Mouse (Mus musculus) bone marrow macrophage, adult 2 months (primary cell): ENCODE data around the gene Dennd1a. TPM values are rescaled to one million over a fixed set of nuclear protein-coding genes. Genes with fewer than 3 reads are reported as not detected.

ENCODE experiments used
- H3K27ac ChIP-seq: 2 replicates; pipeline ENCODE4 v1.5.1; 2012; ENCODE audit warnings: low read depth, low read length; ENCODE audit not compliant: insufficient read depth
- H3K4me1 ChIP-seq: 2 replicates; pipeline ENCODE4 v1.6.1; 2012; ENCODE audit warnings: low read length; ENCODE audit not compliant: control insufficient read depth, insufficient read depth
- H3K4me3 ChIP-seq: 2 replicates; pipeline ENCODE4 v1.5.1; 2012; ENCODE audit warnings: mild to moderate bottlenecking, low read length, moderate library complexity; ENCODE audit not compliant: insufficient read depth
- CTCF ChIP-seq: IDR thresholded peaks from 2 replicates; pipeline ENCODE4 v1.5.1; 2012; ENCODE audit warnings: low read depth, mild to moderate bottlenecking, low read length, moderate library complexity
- POLR2A ChIP-seq: IDR thresholded peaks from 2 replicates; pipeline ENCODE4 v1.6.1; 2012; ENCODE audit warnings: mild to moderate bottlenecking, low read depth, low read length, borderline replicate concordance
- polyA plus RNA-seq: library from polyadenylated mRNA; stranded (reverse); fragments of >200 nt; gene quantifications from 2 replicates; pipeline ENCODE4 v1.2.4, GENCODE M21; 2012; ENCODE audit not compliant: missing spikeins, insufficient read depth, insufficient read length

Dennd1a gene
- polyA plus RNA-seq, 1 experiment, result 73.7 TPM

- no peak for TF ChIP-seq CTCF
- no peak for TF ChIP-seq POLR2A
- H3K27ac ChIP-seq, result no peak overlapping the region
- H3K4me1 ChIP-seq, result peaks cover 6% of the 10 kb centered on the region; the same call in 1 of the 2 replicates
- no peak overlapping the region for H3K4me3 ChIP-seq
Measured at GRCm38 (mm10) chr2:37767739-37768138, 519.5 kb downstream of the Dennd1a start.

DNA sequence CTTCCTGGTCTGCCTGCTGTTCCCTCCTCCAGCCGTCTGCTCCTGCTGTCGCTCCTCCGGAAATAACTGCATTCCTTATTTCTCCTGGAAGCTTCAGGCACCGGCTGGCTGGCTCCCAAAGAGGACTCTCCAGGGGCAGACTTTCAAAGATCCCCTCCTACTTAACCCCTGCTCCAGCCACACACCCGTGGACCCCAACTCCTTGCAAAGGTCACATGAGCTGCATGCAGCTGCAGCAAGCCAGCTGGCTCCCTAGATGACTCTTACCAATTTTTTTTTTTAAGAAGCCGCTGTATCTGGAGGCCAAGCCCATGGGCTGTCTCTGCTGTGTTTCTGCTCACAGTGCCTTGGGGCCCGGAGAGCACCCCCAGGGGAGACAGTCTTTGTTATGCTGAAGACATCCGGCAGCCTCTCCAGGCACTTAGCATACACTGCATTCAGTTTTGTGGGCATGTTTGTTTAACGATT is 520.1 kb downstream of the Dennd1a start:
- Histone ChIP-seq H3K4me3 (no peak overlapping the region), H3K4me1 (peaks cover 6% of the 10 kb centered on the region; the same call in 1 of the 2 replicates), H3K27ac (no peak overlapping the region)
- TF ChIP-seq POLR2A (no peak), CTCF (no peak)

- Histone ChIP-seq H3K4me3 (no peak overlapping the region), H3K27ac (no peak overlapping the region), H3K4me1 (peaks cover 6% of the 10 kb centered on the region; the same call in 1 of the 2 replicates)
- TF ChIP-seq CTCF (no peak), POLR2A (no peak)
Measured at GRCm38 (mm10) chr2:37766027-37766761, 521.0 kb downstream of the Dennd1a start.

DNA sequence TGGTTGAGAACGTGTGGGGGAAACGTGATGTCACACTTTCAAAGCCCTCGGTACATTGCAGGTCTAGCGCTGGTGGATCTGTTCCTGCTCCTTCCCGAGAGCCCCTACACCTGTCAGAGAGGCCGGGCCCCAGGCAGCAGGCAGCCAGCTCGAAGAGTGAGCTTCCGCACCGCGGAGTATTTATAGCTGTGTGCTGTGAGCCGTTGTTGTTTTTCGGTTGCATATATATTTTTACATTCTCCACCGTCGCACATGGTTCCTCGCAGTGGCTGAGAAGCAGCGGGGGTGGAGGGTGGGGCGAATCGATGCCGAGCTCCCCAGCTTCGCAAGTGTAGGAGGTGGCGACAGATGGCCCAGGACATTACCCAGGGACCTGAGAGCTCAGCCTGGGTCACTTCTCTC is 522.1 kb downstream of the Dennd1a start:
- TF ChIP-seq CTCF (no peak), POLR2A (no peak)
- peaks cover 6% of the 10 kb centered on the region; the same call in 1 of the 2 replicates for H3K4me1 ChIP-seq
- H3K4me3 ChIP-seq, result no peak overlapping the region
- H3K27ac ChIP-seq, result no peak overlapping the region

- H3K4me3 ChIP-seq, result no peak overlapping the region
- TF ChIP-seq CTCF (no peak), POLR2A (no peak)
- H3K4me1 ChIP-seq, result peaks cover 6% of the 10 kb centered on the region; the same call in 1 of the 2 replicates
- no peak overlapping the region for H3K27ac ChIP-seq
Measured at GRCm38 (mm10) chr2:37764514-37764913, 522.7 kb downstream of the Dennd1a start.

- TF ChIP-seq POLR2A, result no peak
- no peak for TF ChIP-seq CTCF
- Histone ChIP-seq H3K4me3 (no peak overlapping the region), H3K4me1 (peaks cover 6% of the 10 kb centered on the region; the same call in 1 of the 2 replicates), H3K27ac (no peak overlapping the region)
Measured at GRCm38 (mm10) chr2:37763638-37764037, 523.6 kb downstream of the Dennd1a start.

DNA sequence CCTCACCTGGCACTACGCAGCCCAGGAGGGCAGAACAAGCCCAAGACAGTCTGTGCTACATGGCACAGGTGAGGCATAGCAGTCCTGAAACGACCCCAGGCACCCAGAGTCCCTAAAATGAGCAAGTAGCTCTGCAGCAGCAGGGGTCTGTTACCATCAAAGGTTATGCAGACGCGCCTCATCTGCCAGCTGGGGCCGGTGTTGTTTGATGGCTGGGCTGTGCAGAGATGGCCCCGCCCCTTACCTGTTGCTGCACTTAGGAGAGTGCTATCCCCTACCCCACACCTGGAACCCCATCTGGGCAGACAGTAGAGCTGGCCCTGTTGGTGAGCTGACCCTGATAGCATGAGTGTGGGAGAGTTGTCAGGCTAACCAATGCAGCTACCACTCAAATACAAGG is 526.6 kb downstream of the Dennd1a start:
- Histone ChIP-seq H3K4me1 (peaks cover 9% of the 10 kb centered on the region), H3K4me3 (no peak overlapping the region), H3K27ac (no peak overlapping the region)
- no peak for TF ChIP-seq CTCF
- no peak for TF ChIP-seq POLR2A

DNA sequence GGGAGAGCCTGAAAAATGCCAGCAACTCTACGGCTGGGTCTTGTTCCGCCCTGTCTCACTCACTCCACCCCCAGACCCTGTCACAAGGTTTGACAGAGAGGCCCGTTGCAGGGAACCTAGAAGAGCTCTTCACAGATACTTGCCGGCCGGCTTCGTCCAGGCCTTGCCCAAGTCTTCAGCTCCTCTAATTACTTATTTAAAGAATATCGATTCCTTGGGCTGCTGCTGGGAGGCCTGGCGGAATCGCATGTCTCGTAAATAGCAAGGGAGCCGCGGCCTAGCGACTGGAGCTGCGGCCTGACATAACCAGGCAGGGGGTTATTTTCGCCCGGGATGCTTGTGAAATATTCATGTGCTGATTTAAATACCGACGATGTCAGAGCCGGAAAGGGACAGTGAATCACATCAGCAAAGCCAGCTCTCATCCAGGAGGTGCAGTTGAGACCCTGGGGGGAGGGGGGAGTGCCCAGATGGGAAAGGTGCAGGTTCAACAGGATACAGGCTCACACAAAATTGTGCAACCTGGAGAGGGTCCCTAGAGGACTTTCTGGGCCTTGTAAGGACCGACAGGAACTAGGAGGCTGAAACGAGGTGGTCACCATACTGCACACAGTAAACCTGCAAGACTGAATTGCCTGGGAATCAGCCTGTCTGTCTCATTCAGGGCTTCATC is 528.7 kb downstream of the Dennd1a start:
- Histone ChIP-seq H3K4me3 (no peak overlapping the region), H3K4me1 (peaks cover 6% of the 10 kb centered on the region), H3K27ac (no peak overlapping the region)
- TF ChIP-seq POLR2A (no peak), CTCF (no peak)

DNA sequence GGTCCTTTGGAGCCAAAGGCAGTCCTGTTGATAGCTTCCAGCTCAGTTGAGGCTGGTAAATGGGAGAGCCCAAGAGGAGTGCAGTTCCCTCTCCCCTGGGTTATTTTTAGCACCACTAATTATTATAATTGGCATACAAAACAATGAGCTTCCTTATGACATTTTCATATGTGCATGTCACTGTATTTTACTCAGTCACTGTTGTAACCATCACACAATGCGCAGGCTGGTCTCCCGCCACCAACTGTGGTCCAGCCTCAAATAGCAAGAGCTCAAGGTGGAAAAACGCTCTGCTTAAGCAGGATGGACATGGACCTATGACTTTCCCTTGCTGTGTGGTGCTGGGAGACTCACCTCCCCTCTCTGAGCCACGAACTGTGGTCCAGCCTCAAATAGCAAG is 529.4 kb downstream of the Dennd1a start:
- Histone ChIP-seq H3K4me3 (no peak overlapping the region), H3K27ac (no peak overlapping the region), H3K4me1 (peaks cover 6% of the 10 kb centered on the region)
- TF ChIP-seq CTCF, result no peak
- no peak for TF ChIP-seq POLR2A

- Histone ChIP-seq H3K4me3 (no peak overlapping the region), H3K27ac (no peak overlapping the region), H3K4me1 (peaks cover 6% of the 10 kb centered on the region)
- TF ChIP-seq CTCF (no peak), POLR2A (no peak)
Measured at GRCm38 (mm10) chr2:37757016-37757415, 530.2 kb downstream of the Dennd1a start.
